ENCODE assay signal across 8 mouse cellular contexts in genomic region chrX:74115511-74115910, GRCm38 (mm10). TPM values are rescaled to one million over a fixed set of nuclear protein-coding genes. Genes with fewer than 3 reads are reported as not detected.
DNase-seq lines count a peak whose midpoint lies in the region; ATAC-seq and TF ChIP-seq lines count a peak whose summit lies in the region.

No protein-coding gene starts in this region.

- peak overlapping the region; percentile 61; the same call in 1 of the 2 replicates for H3K9ac ChIP-seq in embryonic facial prominence, embryonic 13.5 days
- H3K9ac ChIP-seq in heart, adult 2 months (ENCODE audit: low read depth, low read length), result peak overlapping the region; percentile 47
- H3K9ac ChIP-seq in limb, embryonic 13.5 days, result peak overlapping the region; percentile 48; the same call in 1 of the 2 replicates
- peak overlapping the region; percentile 33; the same call in 1 of the 2 replicates for H3K9ac ChIP-seq in midbrain, embryonic 16.5 days (ENCODE audit: low read depth, low read length)

- peak overlapping the region; percentile 52 for H3K4me2 ChIP-seq in embryonic facial prominence, embryonic 13.5 days
- H3K4me2 ChIP-seq in limb, embryonic 13.5 days (replicated peaks), result peak overlapping the region; percentile 53
- H3K4me2 ChIP-seq in midbrain, embryonic 16.5 days (ENCODE audit: low read length), result peak overlapping the region; percentile 35

- 27% methylated on average over 10 of the region's 10 CpGs for WGBS in embryonic facial prominence, embryonic 13.5 days
- 18% methylated on average over 10 of the region's 10 CpGs for WGBS in heart, adult 2 months
- WGBS in limb, embryonic 13.5 days, result 18% methylated on average over 10 of the region's 10 CpGs
- WGBS in midbrain, embryonic 16.5 days, result 15% methylated on average over 10 of the region's 10 CpGs

- H3K9me3 ChIP-seq in embryonic facial prominence, embryonic 13.5 days, result no peaks in the 10 kb centered on the region
- H3K9me3 ChIP-seq in limb, embryonic 13.5 days, result no peaks in the 10 kb centered on the region
- H3K9me3 ChIP-seq in midbrain, embryonic 16.5 days (replicated peaks; ENCODE audit: control insufficient read depth, low read length, poor library complexity, severe bottlenecking), result no peaks in the 10 kb centered on the region

- peak; percentile 66 for TF ChIP-seq CTCF in heart, adult 2 months (IDR thresholded peaks at IDR 0.05)

- 0 out of 2 replicates have a peak, but pooled peaks have one; percentile 46 for TF ChIP-seq EP300 in heart, adult 2 months (IDR thresholded peaks at IDR 0.05; ENCODE audit: insufficient read depth, low read depth, low read length)

- H3K4me1 ChIP-seq in embryonic facial prominence, embryonic 13.5 days, result no peaks in the 10 kb centered on the region
- no peaks in the 10 kb centered on the region for H3K4me1 ChIP-seq in heart, adult 2 months (ENCODE audit: control insufficient read depth, insufficient read depth, low read length)
- H3K4me1 ChIP-seq in limb, embryonic 13.5 days, result no peaks in the 10 kb centered on the region
- no peaks in the 10 kb centered on the region for H3K4me1 ChIP-seq in midbrain, embryonic 16.5 days (ENCODE audit: control insufficient read depth, insufficient read depth, low read length)

- TF ChIP-seq POLR2A in heart, adult 2 months (IDR thresholded peaks at IDR 0.05; ENCODE audit: insufficient read depth, low read depth, low read length), result 0 out of 2 replicates have a peak, but pooled peaks have one; percentile 15

- intact Hi-C loops in heart, adult 2 months (cut with DNase I), result loop anchor here (2.0 to 5.0 kb wide), 3 partner anchors 93 to 297 kb away; partner anchors contain the start of gene Irak1

- H3K27me3 ChIP-seq in embryonic facial prominence, embryonic 13.5 days, result 0 out of 2 replicates have a peak, but pooled peaks cover 4% of the 10 kb centered on the region
- no peaks in the 10 kb centered on the region for H3K27me3 ChIP-seq in heart, adult 2 months (ENCODE audit: control insufficient read depth, insufficient read depth, low read length)
- no peaks in the 10 kb centered on the region; the same call in 1 of the 2 replicates for H3K27me3 ChIP-seq in limb, embryonic 13.5 days
- H3K27me3 ChIP-seq in midbrain, embryonic 16.5 days (ENCODE audit: control insufficient read depth, insufficient read depth, low read depth, low read length), result no peaks in the 10 kb centered on the region

- peak overlapping the region; percentile 31 for H3K4me3 ChIP-seq in embryonic facial prominence, embryonic 13.5 days
- peak overlapping the region; percentile 43 for H3K4me3 ChIP-seq in heart, adult 2 months
- H3K4me3 ChIP-seq in limb, embryonic 13.5 days, result peak overlapping the region; percentile 25
- peak overlapping the region; percentile 19 for H3K4me3 ChIP-seq in midbrain, embryonic 16.5 days (ENCODE audit: low read depth, low read length)

- peak; percentile 86 for DNase-seq in 3T3-L1 (ENCODE audit: low read depth, low spot score)
- DNase-seq in adrenal gland, postnatal 25 days, result peak; percentile 58
- DNase-seq in heart, adult 2 months, result peak; percentile 64 to 70
- peak; percentile 60 to 68 for DNase-seq in kidney, adult 8-10 months
- DNase-seq in spleen, postnatal 10 days (ENCODE audit: low spot score in 2 of 2), result peak; percentile 34 to 75

- H3K36me3 ChIP-seq in embryonic facial prominence, embryonic 13.5 days, result no peaks in the 10 kb centered on the region
- H3K36me3 ChIP-seq in heart, adult 2 months (ENCODE audit: control insufficient read depth, insufficient read depth, low read length), result no peaks in the 10 kb centered on the region
- no peaks in the 10 kb centered on the region for H3K36me3 ChIP-seq in limb, embryonic 13.5 days
- H3K36me3 ChIP-seq in midbrain, embryonic 16.5 days (ENCODE audit: control insufficient read depth, insufficient read depth, low read length), result no peaks in the 10 kb centered on the region

- no peak for ATAC-seq in embryonic facial prominence, embryonic 13.5 days (ENCODE audit: insufficient number of reproducible peaks, insufficient read depth, low FRiP score, low TSS enrichment, low read depth)
- ATAC-seq in limb, embryonic 13.5 days (ENCODE audit: low FRiP score, low read depth), result no peak
- peak; percentile 73 for ATAC-seq in midbrain, embryonic 16.5 days

- no peak overlapping the region for H3K27ac ChIP-seq in embryonic facial prominence, embryonic 13.5 days
- peak overlapping the region; percentile 57 for H3K27ac ChIP-seq in heart, adult 2 months
- no peak overlapping the region for H3K27ac ChIP-seq in limb, embryonic 13.5 days
- H3K27ac ChIP-seq in midbrain, embryonic 16.5 days (ENCODE audit: low read length), result no peak overlapping the region

- H3K79me2 ChIP-seq in heart, adult 2 months (replicated peaks; ENCODE audit: control insufficient read depth, insufficient read depth, low read length), result no peaks in the 10 kb centered on the region

RNA-seq across cellular contexts. Expression of gene Opn1mw, which starts 11.8 kb away (rescaled TPM):
- total RNA-seq in adrenal gland, postnatal 25 days (2021), result not detected in 2 replicates
- polyA plus RNA-seq in embryonic facial prominence, embryonic 13.5 days (2015; fragmentation: Nextera tagmentation; extraction: Ambion mirVana), result not detected in 2 replicates
- total RNA-seq in heart, adult 2 months (2021), result not detected
- polyA plus RNA-seq in heart, adult 2 months (2012; rRNA removed), result not detected in 2 replicates
- polyA plus RNA-seq in limb, embryonic 13.5 days (2015; fragmentation: Nextera tagmentation; extraction: Ambion mirVana), result not detected in 2 replicates
- polyA plus RNA-seq in midbrain, embryonic 16.5 days (2015; fragmentation: Nextera tagmentation; extraction: Ambion mirVana), result not detected in 2 replicates

RNA-seq across cellular contexts. Expression of gene Mecp2, which starts 19.7 kb away (rescaled TPM):
- total RNA-seq in adrenal gland, postnatal 25 days (2021), result 34.3 and 42.6 TPM in 2 replicates
- 12.1 and 12.6 TPM in 2 replicates for polyA plus RNA-seq in embryonic facial prominence, embryonic 13.5 days (2015; fragmentation: Nextera tagmentation; extraction: Ambion mirVana)
- total RNA-seq in heart, adult 2 months (2021), result 10 to 100 TPM; 27.0 to 32.6 TPM
- polyA plus RNA-seq in heart, adult 2 months (2012; rRNA removed), result 6.2 and 9.6 TPM in 2 replicates
- polyA plus RNA-seq in limb, embryonic 13.5 days (2015; fragmentation: Nextera tagmentation; extraction: Ambion mirVana), result 12.5 and 12.8 TPM in 2 replicates
- polyA plus RNA-seq in midbrain, embryonic 16.5 days (2015; fragmentation: Nextera tagmentation; extraction: Ambion mirVana), result 11.7 and 14.0 TPM in 2 replicates

RNA-seq across cellular contexts. Expression of gene Tex28, which starts 52.1 kb away (rescaled TPM):
- not detected in 2 replicates for total RNA-seq in adrenal gland, postnatal 25 days (2021)
- not detected in 2 replicates for polyA plus RNA-seq in embryonic facial prominence, embryonic 13.5 days (2015; fragmentation: Nextera tagmentation; extraction: Ambion mirVana)
- total RNA-seq in heart, adult 2 months (2021), result not detected
- polyA plus RNA-seq in heart, adult 2 months (2012; rRNA removed), result not detected in 2 replicates
- not detected in 2 replicates for polyA plus RNA-seq in limb, embryonic 13.5 days (2015; fragmentation: Nextera tagmentation; extraction: Ambion mirVana)
- not detected in 2 replicates for polyA plus RNA-seq in midbrain, embryonic 16.5 days (2015; fragmentation: Nextera tagmentation; extraction: Ambion mirVana)
